Mouse (Mus musculus) retina, postnatal 1 day (tissue): ENCODE data around the gene Fam163b.

Experiments used
- DNase-seq: peaks from one replicate; pipeline ENCODE4 v3.0.0-alpha.2; 2012

Gene Fam163b

GRCm38 (mm10) chr2:27085801-27086200 lies 56.5 kb downstream of the Fam163b start:
- DNase-seq, result peak; percentile 58

GRCm38 (mm10) chr2:27084963-27085362 lies 57.3 kb downstream of the Fam163b start:
- DNase-seq, result no peak

- no peak for DNase-seq
Observed at GRCm38 (mm10) chr2:27083761-27084475, 58.4 kb downstream of the Fam163b start.

GRCm38 (mm10) chr2:27079649-27080048 lies 62.6 kb downstream of the Fam163b start:
- DNase-seq, result peak; percentile 62

GRCm38 (mm10) chr2:27079152-27079584 lies 63.1 kb downstream of the Fam163b start, which contains the start of gene Adamtsl2:
TSS of gene Adamtsl2 (plus strand) at chr2:27079379.
- DNase-seq, result peak; percentile 87

- no peak for DNase-seq
Observed at GRCm38 (mm10) chr2:27078312-27078711, 64.0 kb downstream of the Fam163b start.

- peak; percentile 41 for DNase-seq
Observed at GRCm38 (mm10) chr2:27077655-27078244, 64.5 kb downstream of the Fam163b start.

- DNase-seq, result peak; percentile 59
Observed at GRCm38 (mm10) chr2:27075485-27075884, 66.8 kb downstream of the Fam163b start.

GRCm38 (mm10) chr2:27074804-27075203 lies 67.5 kb downstream of the Fam163b start:
- DNase-seq, result no peak

GRCm38 (mm10) chr2:27073407-27073806 lies 68.9 kb downstream of the Fam163b start:
- DNase-seq, result no peak

GRCm38 (mm10) chr2:27071978-27072377 lies 70.3 kb downstream of the Fam163b start, which contains the start of gene Mymk:
TSS of gene Mymk (minus strand) at chr2:27072179.
- DNase-seq, result no peak

- peak; percentile 51 for DNase-seq
Observed at GRCm38 (mm10) chr2:27071137-27071536, 71.2 kb downstream of the Fam163b start.

- no peak for DNase-seq
Observed at GRCm38 (mm10) chr2:27070247-27070813, 72.0 kb downstream of the Fam163b start.

- peak; percentile 67 for DNase-seq
Observed at GRCm38 (mm10) chr2:27069646-27070045, 72.6 kb downstream of the Fam163b start.

GRCm38 (mm10) chr2:27067996-27068395 lies 74.3 kb downstream of the Fam163b start:
- peak; percentile 70 for DNase-seq

- DNase-seq, result peak; percentile 30
Observed at GRCm38 (mm10) chr2:27067124-27067523, 75.2 kb downstream of the Fam163b start.
